Mouse (Mus musculus) MEL (cell line): Measurements from ENCODE around the gene Il23a. TPM values are rescaled to one million over a fixed set of nuclear protein-coding genes. Genes with fewer than 3 reads are reported as not detected.

Source experiments
- DNase-seq: peaks from one replicate; pipeline ENCODE4 v3.0.0; 2011; ENCODE audit warnings: low read depth, low spot score
- H3K27ac ChIP-seq: 2 replicates; pipeline ENCODE4 v1.5.1; 2012; ENCODE audit warnings: low read depth, mild to moderate bottlenecking, control low read depth, low read length, moderate library complexity; ENCODE audit not compliant: control insufficient read depth
- H3K27me3 ChIP-seq, 2 experiments: fragments of 150-350 bp in 1 of 2; sonication (generic) in 1 of 2; 2 replicates each; pipeline ENCODE4 v1.6.1; 2012; ENCODE audit warnings: low read length in 2 of 2, mild to moderate bottlenecking in 2 of 2, improper control_type of control experiment in 1 of 2, moderate library complexity in 1 of 2; ENCODE audit not compliant: insufficient read depth in 2 of 2, control insufficient read depth in 1 of 2
- H3K36me3 ChIP-seq, 2 experiments: 2 replicates each; pipeline ENCODE4 v1.6.1; 2012 to 2014; ENCODE audit warnings: low read length in 2 of 2, improper control_type of control experiment in 1 of 2, inconsistent platforms in 1 of 2, mild to moderate bottlenecking in 1 of 2; ENCODE audit not compliant: insufficient read depth in 2 of 2, control insufficient read depth in 1 of 2
- H3K4me1 ChIP-seq, 2 experiments: fragments of 150-350 bp in 1 of 2; sonication (generic) in 1 of 2; 2 replicates each; pipeline ENCODE4 v1.6.1; 2012; ENCODE audit warnings: low read length in 2 of 2, improper control_type of control experiment in 1 of 2, mild to moderate bottlenecking in 1 of 2; ENCODE audit not compliant: insufficient read depth in 2 of 2, control insufficient read depth in 1 of 2
- H3K4me3 ChIP-seq, 2 experiments: fragments of 150-350 bp in 1 of 2; sonication (generic) in 1 of 2; 2 replicates each; pipeline ENCODE4 v1.5.1; 2012; ENCODE audit warnings: low read depth in 2 of 2, low read length in 2 of 2, mild to moderate bottlenecking in 2 of 2, moderate library complexity in 2 of 2, control low read depth in 1 of 2, improper control_type of control experiment in 1 of 2; ENCODE audit not compliant: control insufficient read depth in 1 of 2, insufficient read depth in 1 of 2
- H3K79me2 ChIP-seq: 2 replicates; pipeline ENCODE4 v1.6.1; 2012; ENCODE audit warnings: mild to moderate bottlenecking, low read length, moderate library complexity; ENCODE audit not compliant: control insufficient read depth, poor library complexity, insufficient read depth
- H3K9ac ChIP-seq: 2 replicates; pipeline ENCODE4 v1.6.1; 2012; ENCODE audit warnings: low read depth, mild to moderate bottlenecking, control low read depth, low read length, moderate library complexity; ENCODE audit not compliant: control insufficient read depth, poor library complexity, severe bottlenecking
- H3K9me3 ChIP-seq: fragments of 150-350 bp; sonication (generic); replicated peaks from 2 replicates; pipeline ENCODE4 v1.6.1; 2012; ENCODE audit warnings: mild to moderate bottlenecking, low read length, improper control_type of control experiment, moderate library complexity; ENCODE audit not compliant: insufficient read depth
- CHD2 ChIP-seq: IDR thresholded peaks from 2 replicates; pipeline ENCODE4 v1.6.1; 2011; ENCODE audit warnings: low read length, improper control_type of control experiment
- GABPA ChIP-seq: IDR thresholded peaks from 2 replicates; pipeline ENCODE4 v1.6.1; 2012; ENCODE audit warnings: low read depth, mild to moderate bottlenecking, inconsistent platforms, low read length, improper control_type of control experiment, moderate library complexity
- MAX ChIP-seq: IDR thresholded peaks from 2 replicates; pipeline ENCODE4 v1.6.1; 2011; ENCODE audit warnings: low read length, improper control_type of control experiment
- MAZ ChIP-seq: IDR thresholded peaks from 2 replicates; pipeline ENCODE4 v1.6.1; 2012; ENCODE audit warnings: low read depth, mild to moderate bottlenecking, inconsistent platforms, low read length, improper control_type of control experiment
- MXI1 ChIP-seq: IDR thresholded peaks from 2 replicates; pipeline ENCODE4 v1.6.1; 2011; ENCODE audit warnings: mild to moderate bottlenecking, low read depth, low read length, improper control_type of control experiment
- MYB ChIP-seq: IDR thresholded peaks from 2 replicates; pipeline ENCODE4 v1.6.1; 2011; ENCODE audit warnings: mild to moderate bottlenecking, low read depth, low read length, improper control_type of control experiment
- MYC ChIP-seq: IDR thresholded peaks from 2 replicates; pipeline ENCODE4 v1.6.1; 2011; ENCODE audit warnings: low read depth, mild to moderate bottlenecking, low read length, improper control_type of control experiment, moderate library complexity
- NELFE ChIP-seq: IDR thresholded peaks from 2 replicates; pipeline ENCODE4 v1.6.1; 2011; ENCODE audit warnings: low read depth, low read length, improper control_type of control experiment
- POLR2A ChIP-seq, 2 experiments: IDR thresholded peaks; 2 replicates each; pipeline ENCODE4 v1.6.1; 2011 to 2012; ENCODE audit warnings: low read length in 2 of 2, mild to moderate bottlenecking in 2 of 2, control low read depth in 1 of 2, improper control_type of control experiment in 1 of 2, low read depth in 1 of 2, moderate library complexity in 1 of 2; ENCODE audit not compliant: control insufficient read depth in 1 of 2, insufficient read depth in 1 of 2, poor library complexity in 1 of 2
- SMC3 ChIP-seq: IDR thresholded peaks from 2 replicates; pipeline ENCODE4 v1.6.1; 2011; ENCODE audit warnings: low read depth, low read length, improper control_type of control experiment
- TBP ChIP-seq: IDR thresholded peaks from 2 replicates; pipeline ENCODE4 v1.8.0; 2011; ENCODE audit warnings: low read depth, low read length, improper control_type of control experiment
- USF2 ChIP-seq, 2 experiments: IDR thresholded peaks; 2 replicates each; pipeline ENCODE4 v1.6.1; 2011 to 2012; ENCODE audit warnings: improper control_type of control experiment in 2 of 2, low read length in 2 of 2, borderline replicate concordance in 1 of 2, inconsistent platforms in 1 of 2, low read depth in 1 of 2, mild to moderate bottlenecking in 1 of 2; ENCODE audit not compliant: insufficient read depth in 1 of 2
- ZKSCAN1 ChIP-seq: IDR thresholded peaks from 2 replicates; pipeline ENCODE4 v1.6.1; 2012; ENCODE audit warnings: low read depth, mild to moderate bottlenecking, inconsistent platforms, low read length, improper control_type of control experiment, moderate library complexity
- ZNF384 ChIP-seq: IDR thresholded peaks from 2 replicates; pipeline ENCODE4 v1.6.1; 2012; ENCODE audit warnings: low read depth, mild to moderate bottlenecking, inconsistent platforms, low read length, improper control_type of control experiment
- polyA plus RNA-seq, 2 experiments: library from polyadenylated mRNA; stranded (reverse) in 1 of 2; unstranded in 1 of 2; fragments of >175 nt in 1 of 2; fragments of >200 nt in 1 of 2; gene quantifications; 2 replicates each; pipeline versions ENCODE4 v1.2.1 to v1.2.4; 2012; ENCODE audit warnings: low replicate concordance in 2 of 2, low read depth in 1 of 2; ENCODE audit not compliant: insufficient read length in 2 of 2, insufficient read depth in 1 of 2, missing spikeins in 1 of 2
- total RNA-seq: library from RNA; depleted of rRNA; stranded (reverse); fragments of 300-350 nt; gene quantifications from 2 replicates; pipeline ENCODE4 v1.2.3, GENCODE M21; 2012

Il23a gene
- total and polyA plus RNA-seq, 3 experiments, result 0.12 to 0.29 TPM; not detected in 1

DNA sequence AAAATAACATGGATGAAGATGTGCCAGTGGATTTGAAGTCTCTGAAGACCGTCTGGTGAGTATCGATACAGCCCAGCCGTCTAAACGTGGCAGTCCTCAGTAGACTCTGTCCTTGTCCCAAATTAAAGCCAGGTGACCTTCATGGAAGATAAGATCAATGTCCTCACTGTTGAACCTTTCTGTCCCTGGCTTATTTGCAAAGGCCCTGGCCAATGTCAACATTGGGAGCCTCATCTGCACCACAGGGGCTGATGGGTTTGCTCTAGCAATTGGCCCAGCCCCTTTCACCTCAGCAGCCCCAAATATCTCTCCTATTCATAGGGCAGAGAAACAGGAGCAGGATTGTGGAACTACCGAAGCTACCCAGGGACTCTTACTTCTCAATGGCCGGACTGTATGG lies 30.2 kb downstream of the Il23a start, which contains the start of gene Apof:
Gene Apof (plus strand): TSS at position 301 of the 400 bp plus-strand sequence.
- Histone ChIP-seq H3K79me2 (no peaks in the 10 kb centered on the region; the same call in 1 of the 2 replicates), H3K4me1 (peaks cover 0 to 9% of the 10 kb centered on the region in 2 experiments; a peak in 2 of 4 replicates), H3K27ac (no peak within 1 kb of the TSS), H3K36me3 (peaks cover 0 to 3% of the 10 kb centered on the region in 2 experiments; a peak in 2 of 4 replicates), H3K9ac (no peak within 1 kb of the TSS), H3K9me3 (no peaks in the 10 kb centered on the region), H3K4me3 (no peak within 1 kb of the TSS), H3K27me3 (no peaks in the 10 kb centered on the region)
- no peak for DNase-seq
- TF ChIP-seq MYB (no peak), MAX (no peak), GABPA (no peak), USF2 (IDR thresholded peaks at IDR 0.05; ENCODE audit: borderline replicate concordance in 1 of 2, insufficient read depth in 1 of 2, low read depth in 1 of 2, low read length in 2 of 2) (no peak), MYC (no peak), MAZ (no peak), POLR2A (IDR thresholded peaks at IDR 0.05; ENCODE audit: control insufficient read depth in 1 of 2, insufficient read depth in 1 of 2, low read depth in 1 of 2, low read length in 2 of 2, poor library complexity in 1 of 2) (no peak), CHD2 (no peak), ZNF384 (no peak), NELFE (no peak), TBP (no peak), SMC3 (no peak), MXI1 (no peak), ZKSCAN1 (no peak)

DNA sequence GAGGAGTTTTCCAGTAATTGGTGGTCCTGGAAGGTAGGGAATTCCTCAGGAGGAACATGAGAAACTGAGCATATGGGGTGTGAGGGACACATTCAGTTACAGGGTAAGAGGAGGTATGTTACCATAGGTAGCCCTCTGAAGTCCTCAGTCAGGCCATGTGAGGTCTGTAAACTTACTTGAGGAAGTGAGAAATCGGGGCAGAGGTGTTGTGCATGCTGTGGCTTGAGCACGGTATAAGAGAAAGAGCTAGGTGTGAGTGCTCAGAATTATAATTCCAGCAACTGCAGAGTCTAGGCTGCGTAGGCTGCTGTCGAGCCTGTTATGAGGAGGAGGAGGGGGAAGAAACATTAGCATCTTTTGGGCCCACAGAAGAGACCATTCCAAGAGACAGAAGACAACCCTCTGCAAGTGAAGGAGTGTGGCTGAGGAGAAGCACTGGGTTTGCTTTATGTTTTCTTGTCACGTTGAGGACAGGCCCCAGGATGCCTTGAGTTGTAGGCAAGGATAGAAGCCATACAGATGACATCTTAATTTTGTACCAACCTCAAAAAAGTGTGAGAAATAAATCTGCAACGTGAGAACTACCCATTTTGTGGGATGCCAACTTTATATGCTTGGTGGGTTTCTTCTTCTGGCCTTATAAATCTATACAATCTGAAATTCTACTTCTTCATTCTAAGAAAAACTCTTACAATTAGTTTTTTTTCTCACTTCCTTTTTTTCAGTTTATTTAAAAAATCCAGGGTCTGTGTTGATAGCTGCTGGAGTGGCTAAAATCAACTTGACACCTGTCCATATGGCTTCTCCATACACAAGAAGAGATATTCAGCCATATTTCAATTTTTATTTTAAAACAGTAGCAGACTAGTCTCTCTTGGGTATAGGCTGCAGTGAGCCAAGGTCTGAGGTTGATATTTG lies 34.9 kb downstream of the Il23a start:
- no peaks in the 10 kb centered on the region for H3K9me3 ChIP-seq
- no peaks in the 10 kb centered on the region for H3K79me2 ChIP-seq
- no peak overlapping the region for H3K4me3 ChIP-seq
- no peak overlapping the region for H3K9ac ChIP-seq
- DNase-seq, result peak; percentile 25
- peaks cover 0 to 6% of the 10 kb centered on the region in 2 experiments; a peak in 2 of 4 replicates for H3K36me3 ChIP-seq
- TF ChIP-seq MXI1 (no peak), ZNF384 (peak; percentile 64)
- H3K27me3 ChIP-seq, result no peaks in the 10 kb centered on the region
- H3K27ac ChIP-seq, result no peak overlapping the region
- H3K4me1 ChIP-seq, result peaks cover 0 to 15% of the 10 kb centered on the region in 2 experiments; a peak in 3 of 4 replicates
